Mouse (Mus musculus): ENCODE measurements around the gene Dpp7. TPM values are rescaled to one million over a fixed set of nuclear protein-coding genes. Genes with fewer than 3 reads are reported as not detected.

The Dpp7 gene
- polyA plus RNA-seq, 1 experiment from 2014 or later: 26.4 TPM

GRCm38 (mm10) chr2:25363478-25364178 lies 7.5 kb upstream of the Dpp7 start:
- Histone ChIP-seq H3K4me2 (no peak overlapping the region), H3K4me1 (replicated peaks) (peaks cover 12% of the 10 kb centered on the region), H3K36me3 (no peaks in the 10 kb centered on the region), H3K9me3 (no peaks in the 10 kb centered on the region), H3K9ac (no peak overlapping the region), H3K27ac (replicated peaks) (no peak overlapping the region), H3K27me3 (peaks cover 52% of the 10 kb centered on the region), H3K4me3 (no peak overlapping the region)
- WGBS: 66% methylated on average over 13 of the region's 13 CpGs
- ATAC-seq (ENCODE audit: low read depth): no peak

GRCm38 (mm10) chr2:25359848-25360247 lies 3.7 kb upstream of the Dpp7 start:
- ATAC-seq (ENCODE audit: low read depth): no peak
- Histone ChIP-seq H3K9ac (no peak overlapping the region), H3K4me3 (no peak overlapping the region), H3K4me2 (no peak overlapping the region), H3K27ac (replicated peaks) (no peak overlapping the region), H3K27me3 (peaks cover 23% of the 10 kb centered on the region), H3K36me3 (no peaks in the 10 kb centered on the region), H3K9me3 (no peaks in the 10 kb centered on the region), H3K4me1 (replicated peaks) (peaks cover 30% of the 10 kb centered on the region)
- WGBS: 86% methylated on average over 4 of the region's 4 CpGs

DNA sequence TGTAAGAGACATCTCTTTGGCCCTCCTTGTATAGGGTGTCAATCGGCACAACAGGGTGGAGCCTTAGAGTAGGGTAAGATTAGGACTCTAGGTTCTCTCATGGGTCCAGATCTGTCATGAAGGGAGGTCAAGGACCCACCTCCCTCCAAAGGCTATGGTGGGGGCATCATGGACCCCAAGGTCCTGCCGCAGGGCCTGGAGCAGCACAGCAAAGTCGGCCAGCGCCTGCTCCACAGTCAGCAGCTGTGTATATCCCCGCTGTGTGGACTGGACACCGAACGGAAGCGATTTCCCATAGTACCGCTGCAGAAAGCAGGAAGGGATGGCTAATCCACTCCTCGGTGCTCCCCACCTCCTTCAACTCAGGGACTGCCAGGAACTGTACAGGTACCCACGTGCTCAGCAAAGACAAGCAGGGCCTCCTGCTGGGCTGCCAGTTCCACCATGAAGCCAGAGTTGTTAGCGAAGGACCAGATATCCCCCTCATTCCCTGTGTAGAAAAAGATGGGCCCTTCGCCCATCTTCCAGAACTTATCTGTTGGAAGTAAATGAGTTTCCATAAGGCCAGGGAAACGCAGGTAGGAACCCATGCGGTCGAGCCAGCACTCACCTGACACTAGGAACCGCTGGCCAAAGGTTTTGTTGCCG lies 616 bp downstream of the Dpp7 start:
- 42% methylated on average over 18 of the region's 18 CpGs for WGBS
- H3K9ac ChIP-seq: peak overlapping the region; percentile 72
- peak; percentile 37; the same call in 1 of the 2 replicates for ATAC-seq (ENCODE audit: low read depth)
- H3K4me2 ChIP-seq: peak overlapping the region; percentile 88
- no peak overlapping the region for H3K27ac ChIP-seq (replicated peaks)
- H3K9me3 ChIP-seq: no peaks in the 10 kb centered on the region
- no peaks in the 10 kb centered on the region for H3K27me3 ChIP-seq
- peaks cover 28% of the 10 kb centered on the region for H3K4me1 ChIP-seq (replicated peaks)
- H3K36me3 ChIP-seq: peaks cover 37% of the 10 kb centered on the region
- peak overlapping the region; percentile 54 for H3K4me3 ChIP-seq

DNA sequence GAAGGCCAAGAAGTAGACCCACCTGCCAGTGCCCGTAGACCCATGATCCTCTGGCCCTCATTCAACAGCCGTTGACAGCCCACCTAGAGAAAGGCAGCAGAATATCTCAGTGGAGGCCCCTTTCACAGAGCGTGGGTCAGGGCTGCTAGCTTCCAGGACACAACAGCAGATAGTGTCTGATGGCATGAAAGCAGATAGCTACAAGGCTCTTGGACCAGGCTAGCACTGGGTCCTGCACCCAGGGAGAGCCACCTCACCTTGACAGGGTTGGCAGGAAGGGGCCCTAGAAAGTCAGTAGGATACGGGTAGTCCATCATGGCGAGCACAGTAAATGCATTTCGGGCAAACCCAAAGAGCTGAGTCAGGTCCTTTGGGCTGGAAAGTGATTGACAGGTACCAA lies 1.9 kb downstream of the Dpp7 start:
- 89% methylated on average over 6 of the region's 6 CpGs for WGBS
- H3K36me3 ChIP-seq: peaks cover 50% of the 10 kb centered on the region
- no peak overlapping the region for H3K9ac ChIP-seq
- no peaks in the 10 kb centered on the region for H3K9me3 ChIP-seq
- no peaks in the 10 kb centered on the region for H3K27me3 ChIP-seq
- no peak for ATAC-seq (ENCODE audit: low read depth)
- H3K27ac ChIP-seq (replicated peaks): no peak overlapping the region
- no peak overlapping the region for H3K4me3 ChIP-seq
- peaks cover 28% of the 10 kb centered on the region for H3K4me1 ChIP-seq (replicated peaks)
- H3K4me2 ChIP-seq: no peak overlapping the region

GRCm38 (mm10) chr2:25350701-25351100 lies 5.5 kb downstream of the Dpp7 start:
- Histone ChIP-seq H3K4me1 (replicated peaks) (peaks cover 10% of the 10 kb centered on the region), H3K36me3 (peaks cover 83% of the 10 kb centered on the region), H3K4me3 (no peak overlapping the region), H3K9ac (no peak overlapping the region), H3K27me3 (no peaks in the 10 kb centered on the region), H3K27ac (replicated peaks) (no peak overlapping the region), H3K4me2 (no peak overlapping the region), H3K9me3 (no peaks in the 10 kb centered on the region)
- 95% methylated on average over 3 of the region's 3 CpGs for WGBS
- no peak for ATAC-seq (ENCODE audit: low read depth)

GRCm38 (mm10) chr2:25349499-25349898 lies 6.7 kb downstream of the Dpp7 start:
- Histone ChIP-seq H3K9me3 (no peaks in the 10 kb centered on the region), H3K27ac (replicated peaks) (no peak overlapping the region), H3K27me3 (no peaks in the 10 kb centered on the region), H3K36me3 (peaks cover 95% of the 10 kb centered on the region), H3K9ac (no peak overlapping the region), H3K4me2 (no peak overlapping the region), H3K4me1 (replicated peaks) (no peaks in the 10 kb centered on the region), H3K4me3 (no peak overlapping the region)
- WGBS: 97% methylated on average over 4 of the region's 4 CpGs
- ATAC-seq (ENCODE audit: low read depth): no peak

DNA sequence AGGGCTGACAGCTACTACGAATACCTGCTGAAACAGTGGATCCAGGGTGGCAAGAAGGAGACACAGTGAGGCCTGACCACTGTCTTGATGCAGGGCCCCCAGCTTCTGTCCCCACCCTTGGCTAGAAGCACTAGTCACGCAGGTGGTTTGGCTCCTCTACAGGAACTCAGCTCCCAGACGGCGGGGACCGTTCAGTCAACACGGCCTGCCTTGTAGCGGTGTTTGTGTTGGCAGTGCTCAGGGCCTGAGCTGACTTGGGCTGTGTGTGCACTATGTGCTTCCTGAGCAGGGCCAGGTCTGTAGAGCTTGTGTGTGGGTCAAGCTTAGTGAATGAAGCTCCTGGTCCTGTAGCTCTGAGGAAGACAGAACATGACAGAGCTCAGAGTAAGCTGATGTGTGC lies 8.0 kb downstream of the Dpp7 start:
- H3K27me3 ChIP-seq: no peaks in the 10 kb centered on the region
- H3K4me2 ChIP-seq: no peak overlapping the region
- WGBS: 92% methylated on average over 7 of the region's 7 CpGs
- H3K4me3 ChIP-seq: no peak overlapping the region
- H3K9me3 ChIP-seq: no peaks in the 10 kb centered on the region
- H3K4me1 ChIP-seq (replicated peaks): no peaks in the 10 kb centered on the region
- no peak overlapping the region for H3K27ac ChIP-seq (replicated peaks)
- no peak overlapping the region for H3K9ac ChIP-seq
- H3K36me3 ChIP-seq: peaks cover 98% of the 10 kb centered on the region
- ATAC-seq (ENCODE audit: low read depth): no peak

DNA sequence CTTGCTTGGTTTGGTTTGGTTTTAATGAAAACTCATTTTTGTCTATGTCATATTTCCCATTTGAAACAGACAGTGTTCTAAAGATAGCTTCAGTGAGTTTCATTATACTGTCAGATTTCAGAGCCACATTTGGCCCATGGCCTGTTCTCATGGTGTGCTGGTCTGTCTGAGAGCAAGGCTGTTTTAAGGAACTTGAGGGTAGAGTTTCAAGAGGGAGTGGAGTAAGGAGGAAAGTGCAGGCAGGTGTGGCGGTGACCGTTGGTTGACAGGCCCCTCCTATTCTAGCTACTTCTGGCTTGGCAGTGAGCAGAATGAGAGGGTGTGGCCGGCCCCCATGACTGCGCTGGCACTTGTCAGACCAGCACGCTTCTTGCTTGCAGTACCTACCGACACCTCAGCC lies 17.9 kb downstream of the Dpp7 start:
- no peak for ATAC-seq (ENCODE audit: low read depth)
- no peak overlapping the region for H3K27ac ChIP-seq (replicated peaks)
- no peaks in the 10 kb centered on the region for H3K9me3 ChIP-seq
- 98% methylated on average over 6 of the region's 6 CpGs for WGBS
- H3K4me3 ChIP-seq: no peak overlapping the region
- H3K9ac ChIP-seq: no peak overlapping the region
- H3K4me1 ChIP-seq (replicated peaks): peaks cover 20% of the 10 kb centered on the region
- H3K36me3 ChIP-seq: peaks cover 90% of the 10 kb centered on the region
- H3K4me2 ChIP-seq: no peak overlapping the region
- H3K27me3 ChIP-seq: no peaks in the 10 kb centered on the region

DNA sequence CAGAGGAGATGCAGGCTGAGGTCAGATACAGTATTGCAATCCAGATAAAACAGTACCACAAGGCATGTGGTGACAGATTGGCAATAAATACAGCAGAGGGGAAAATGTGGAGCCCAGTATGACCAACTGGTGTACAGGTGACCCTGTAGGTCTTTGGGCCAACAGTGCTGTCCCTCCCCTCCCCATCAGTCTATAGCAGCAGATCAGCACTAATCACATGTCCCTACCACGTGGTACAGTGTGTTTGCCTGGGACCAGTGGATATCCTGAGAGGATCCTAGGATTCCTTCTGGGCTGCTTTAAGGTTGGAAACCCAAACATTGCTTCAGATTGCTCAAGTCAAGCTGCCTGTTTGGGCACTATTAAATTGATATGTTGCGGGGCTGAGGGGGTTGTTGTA lies 22.6 kb downstream of the Dpp7 start:
- Histone ChIP-seq H3K27me3 (no peaks in the 10 kb centered on the region), H3K4me3 (peak overlapping the region; percentile 78), H3K4me1 (replicated peaks) (peaks cover 32% of the 10 kb centered on the region), H3K9me3 (no peaks in the 10 kb centered on the region), H3K9ac (peak overlapping the region; percentile 88), H3K27ac (replicated peaks) (no peak overlapping the region), H3K36me3 (peaks cover 51% of the 10 kb centered on the region), H3K4me2 (peak overlapping the region; percentile 79)
- WGBS: 77% methylated on average over 2 of the region's 2 CpGs
- ATAC-seq (ENCODE audit: low read depth): no peak

GRCm38 (mm10) chr2:25332286-25333160 lies 23.6 kb downstream of the Dpp7 start, which contains the start of gene Man1b1:
Gene Man1b1 (plus strand): TSS chr2:25332338.
- H3K9ac ChIP-seq: peak within 1 kb of the TSS; percentile 92
- peak within 1 kb of the TSS; percentile 79 for H3K4me2 ChIP-seq
- ATAC-seq (ENCODE audit: low read depth): peak; percentile 99
- peak within 1 kb of the TSS; percentile 92 for H3K27ac ChIP-seq (replicated peaks)
- peaks cover 32% of the 10 kb centered on the region for H3K4me1 ChIP-seq (replicated peaks)
- under 1% methylated on average over 78 of the region's 78 CpGs for WGBS
- H3K4me3 ChIP-seq: peak within 1 kb of the TSS; percentile 78
- no peaks in the 10 kb centered on the region for H3K9me3 ChIP-seq
- peaks cover 40% of the 10 kb centered on the region for H3K36me3 ChIP-seq
- H3K27me3 ChIP-seq: no peaks in the 10 kb centered on the region

- 58% methylated on average over 9 of the region's 9 CpGs for WGBS
- H3K9ac ChIP-seq: peak overlapping the region; percentile 92
- ATAC-seq (ENCODE audit: low read depth): no peak
- H3K27me3 ChIP-seq: no peaks in the 10 kb centered on the region
- peak overlapping the region; percentile 78 for H3K4me3 ChIP-seq
- H3K36me3 ChIP-seq: peaks cover 30% of the 10 kb centered on the region
- no peaks in the 10 kb centered on the region for H3K9me3 ChIP-seq
- H3K27ac ChIP-seq (replicated peaks): no peak overlapping the region
- H3K4me1 ChIP-seq (replicated peaks): peaks cover 32% of the 10 kb centered on the region
- H3K4me2 ChIP-seq: peak overlapping the region; percentile 77
These were observed 24.7 kb downstream of the Dpp7 start for GRCm38 (mm10) chr2:25331470-25331869.

DNA sequence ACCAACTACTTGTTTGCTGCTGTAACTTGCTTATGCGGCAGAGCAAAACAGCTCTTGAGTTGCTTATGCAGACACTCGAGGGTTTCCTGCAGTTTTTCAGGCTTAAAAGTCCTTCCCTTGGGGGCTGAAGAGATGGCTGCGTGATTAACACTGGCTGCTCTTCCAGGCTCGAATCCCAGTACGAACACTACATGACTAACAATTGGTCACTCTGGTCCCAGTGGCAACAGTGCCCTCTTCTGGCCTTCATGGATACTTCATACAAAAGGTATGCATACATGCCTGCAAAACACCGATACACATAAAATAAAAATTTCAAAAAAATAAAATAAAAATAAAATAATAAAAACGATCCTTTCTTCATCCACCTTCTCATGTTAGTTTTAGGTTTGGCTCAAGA lies 27.7 kb downstream of the Dpp7 start:
- Histone ChIP-seq H3K9ac (no peak overlapping the region), H3K4me2 (no peak overlapping the region), H3K4me3 (no peak overlapping the region), H3K27ac (replicated peaks) (no peak overlapping the region), H3K27me3 (0 out of 2 replicates have a peak, but pooled peaks cover 10% of the 10 kb centered on the region), H3K4me1 (replicated peaks) (peaks cover 14% of the 10 kb centered on the region), H3K9me3 (no peaks in the 10 kb centered on the region), H3K36me3 (no peaks in the 10 kb centered on the region)
- no peak for ATAC-seq (ENCODE audit: low read depth)
- WGBS: 31% methylated on average over 7 of the region's 7 CpGs

All from neural tube, embryonic 13.5 days (tissue).